Mouse (Mus musculus) kidney, postnatal 0 days (tissue): ENCODE results near the gene Mlip. TPM values are rescaled to one million over a fixed set of nuclear protein-coding genes. Genes with fewer than 3 reads are reported as not detected.
"Not testable (repeated sequence)": the region's sequence is repeated elsewhere in the genome, so short reads cannot be mapped to it uniquely, and the experiment has no call there.

ENCODE experiments used
- ATAC-seq: fragments of 200-750 bp; cut with Nextera tagmentation; replicated peaks from 2 replicates; pipeline ENCODE4 v1.8.0; 2017; ENCODE audit warnings: low read depth, moderate number of reproducible peaks, moderate TSS enrichment, moderate library complexity; ENCODE audit not compliant: low FRiP score
- DNase-seq: peaks from one replicate; pipeline ENCODE4 v3.0.0-alpha.2; 2016; ENCODE audit warnings: low spot score
- H3K27ac ChIP-seq: fragments of 300-500 bp; sonication (generic); 2 replicates; pipeline ENCODE4 v1.5.1; 2014; ENCODE audit warnings: mild to moderate bottlenecking
- H3K27me3 ChIP-seq: fragments of 300-500 bp; sonication (generic); 2 replicates; pipeline ENCODE4 v1.6.1; 2014; ENCODE audit warnings: low read length, mixed read lengths; ENCODE audit not compliant: insufficient read depth
- H3K36me3 ChIP-seq: fragments of 300-500 bp; sonication (generic); 2 replicates; pipeline ENCODE4 v1.6.1; 2014; ENCODE audit warnings: low read length, mixed read lengths; ENCODE audit not compliant: insufficient read depth
- H3K4me1 ChIP-seq: fragments of 300-500 bp; sonication (generic); replicated peaks from 2 replicates; pipeline ENCODE4 v1.6.1; 2014; ENCODE audit warnings: antibody characterized with exemption, low read length, mixed read lengths; ENCODE audit not compliant: insufficient read depth
- H3K4me2 ChIP-seq: fragments of 300-500 bp; sonication (generic); 2 replicates; pipeline ENCODE4 v1.6.1; 2014; ENCODE audit warnings: mild to moderate bottlenecking, low read length, moderate library complexity, mixed read lengths
- H3K4me3 ChIP-seq: fragments of 300-500 bp; sonication (generic); replicated peaks from 2 replicates; pipeline ENCODE4 v1.5.1; 2014; ENCODE audit warnings: low read depth, low read length
- H3K9ac ChIP-seq: fragments of 300-500 bp; sonication (generic); 2 replicates; pipeline ENCODE4 v1.6.1; 2014; ENCODE audit warnings: low read depth, low read length
- H3K9me3 ChIP-seq: fragments of 300-500 bp; sonication (generic); replicated peaks from 2 replicates; pipeline ENCODE4 v1.6.1; 2016; ENCODE audit warnings: low read length, inconsistent platforms, mixed read lengths
- CTCF ChIP-seq: IDR thresholded peaks from 2 replicates; pipeline ENCODE4 v1.5.1; 2016; ENCODE audit warnings: antibody characterized with exemption, low read depth, mild to moderate bottlenecking, moderate library complexity
- WGBS: fragments of 180-500 bp; shearing (Covaris S2); extraction: QIAGEN DNeasy Blood & Tissue Kit; methylation state at CpG from one replicate; pipeline ENCODE4 v1.1.7; 2014; 5-methylcytosine and 5-hydroxymethylcytosine counted together
- polyA plus RNA-seq: library from polyadenylated mRNA; unstranded; fragments of >200 nt; fragmentation: Nextera tagmentation; extraction: Ambion mirVana; gene quantifications from 2 replicates; pipeline ENCODE4 v1.2.1, GENCODE M21; 2015

Gene Mlip
- polyA plus RNA-seq, 1 experiment from 2014 or later, result 0.12 TPM

DNA sequence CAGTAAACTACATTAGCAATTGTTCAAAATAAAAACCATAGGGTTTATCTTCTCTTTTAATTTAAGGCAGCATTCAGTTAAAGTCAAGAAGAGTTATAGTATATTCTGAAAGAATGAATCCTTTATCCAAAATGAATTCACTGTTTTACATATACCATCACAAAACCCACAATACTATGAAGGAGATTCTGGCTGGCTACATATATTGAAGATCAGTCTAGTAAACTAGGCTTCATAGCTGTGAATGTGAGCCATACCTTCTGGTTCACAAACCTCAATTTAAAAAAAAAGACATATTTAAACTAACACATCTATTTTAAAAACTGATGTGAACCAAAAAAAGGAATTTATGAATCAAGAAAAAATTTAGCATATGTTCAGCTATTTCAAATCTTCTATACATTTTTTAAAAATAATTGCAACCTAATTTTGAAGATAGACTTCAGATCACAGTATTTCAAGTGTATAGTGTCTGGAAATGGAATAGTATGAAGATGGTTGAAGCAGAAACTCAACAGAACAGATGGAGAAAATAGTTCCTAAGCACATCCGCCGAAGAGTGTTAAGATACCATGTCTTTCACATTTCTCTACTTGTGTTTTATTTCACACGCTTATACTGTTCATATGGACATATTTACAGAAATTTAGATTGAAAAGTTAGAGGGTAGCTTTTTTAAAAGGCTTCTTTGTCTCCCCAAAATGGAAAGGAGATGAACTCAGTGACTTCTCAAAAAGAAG, 204.1 kb downstream of the Mlip start:
- 95% methylated on average over 3 of the region's 3 CpGs for WGBS
- no peak for TF ChIP-seq CTCF
- DNase-seq (no peak), ATAC-seq (no peak)
- no peak overlapping the region for H3K9ac ChIP-seq
- no peaks in the 10 kb centered on the region for H3K36me3 ChIP-seq
- no peak overlapping the region for H3K27ac ChIP-seq
- no peaks in the 10 kb centered on the region for H3K9me3 ChIP-seq
- H3K4me3 ChIP-seq, result no peak overlapping the region
- no peak overlapping the region for H3K4me2 ChIP-seq
- no peaks in the 10 kb centered on the region for H3K4me1 ChIP-seq
- H3K27me3 ChIP-seq, result no peaks in the 10 kb centered on the region

DNA sequence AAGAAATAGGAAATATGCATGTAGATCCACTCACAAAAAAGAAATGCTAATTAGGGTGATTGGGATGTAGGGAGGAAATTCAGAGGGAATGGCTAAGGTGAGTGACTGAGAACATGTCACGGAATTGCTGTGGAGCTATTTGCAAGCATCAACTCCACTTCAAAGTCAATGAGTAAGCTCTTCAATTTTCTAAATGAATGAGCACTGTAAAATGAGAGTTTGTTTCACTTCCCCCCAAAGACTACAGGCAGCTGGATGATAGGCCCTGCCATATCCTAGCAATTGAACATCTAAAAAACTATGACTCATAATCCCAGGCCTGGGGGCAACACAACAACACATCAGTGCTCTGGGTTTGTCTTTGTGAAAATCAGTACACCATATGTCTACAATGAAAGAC, 233.0 kb downstream of the Mlip start:
- Histone ChIP-seq H3K36me3 (no peaks in the 10 kb centered on the region), H3K27ac (no peak overlapping the region), H3K4me2 (no peak overlapping the region), H3K9ac (no peak overlapping the region), H3K4me1 (no peaks in the 10 kb centered on the region), H3K9me3 (no peaks in the 10 kb centered on the region), H3K4me3 (no peak overlapping the region), H3K27me3 (no peaks in the 10 kb centered on the region)
- no peak for DNase-seq
- 63% methylated on average over 1 of the region's 1 CpGs for WGBS
- TF ChIP-seq CTCF, result no peak
- ATAC-seq, result no peak

DNA sequence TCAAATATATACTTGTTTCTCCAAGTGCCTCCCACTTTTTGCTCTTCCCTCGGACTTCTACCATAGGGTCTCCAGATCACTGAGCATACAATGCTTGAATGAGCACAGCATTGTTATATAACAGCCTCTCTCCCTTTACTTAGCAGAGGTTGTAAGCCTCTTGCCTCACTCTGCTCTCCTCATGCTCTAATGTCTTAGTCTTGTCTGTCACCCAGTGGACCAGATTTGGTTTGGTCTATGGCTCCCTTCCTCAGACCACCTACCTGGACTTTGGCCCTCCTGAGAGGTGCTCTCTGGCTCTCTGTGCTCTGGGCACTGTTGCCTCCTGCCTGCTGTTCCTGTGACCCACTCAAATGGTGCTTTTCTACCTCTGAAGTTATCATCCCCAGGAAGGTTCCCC, 255.9 kb downstream of the Mlip start:
- Histone ChIP-seq H3K9me3 (no peaks in the 10 kb centered on the region), H3K27me3 (no peaks in the 10 kb centered on the region), H3K9ac (no peak overlapping the region), H3K4me3 (no peak overlapping the region), H3K36me3 (no peaks in the 10 kb centered on the region), H3K4me2 (no peak overlapping the region), H3K27ac (no peak overlapping the region), H3K4me1 (no peaks in the 10 kb centered on the region)
- ATAC-seq, result no peak
- no peak for TF ChIP-seq CTCF
- WGBS, result 48% methylated on average over 1 of the region's 1 CpGs
- DNase-seq, result no peak

- not testable (repeated sequence) for H3K4me2 ChIP-seq, ATAC-seq, H3K27me3 ChIP-seq, H3K36me3 ChIP-seq, H3K9me3 ChIP-seq, H3K27ac ChIP-seq, H3K9ac ChIP-seq, H3K4me1 ChIP-seq, H3K4me3 ChIP-seq, DNase-seq
- WGBS, result 73% methylated on average over 1 of the region's 1 CpGs
Observed at GRCm38 (mm10) chr9:77083221-77083620, 269.5 kb downstream of the Mlip start.

DNA sequence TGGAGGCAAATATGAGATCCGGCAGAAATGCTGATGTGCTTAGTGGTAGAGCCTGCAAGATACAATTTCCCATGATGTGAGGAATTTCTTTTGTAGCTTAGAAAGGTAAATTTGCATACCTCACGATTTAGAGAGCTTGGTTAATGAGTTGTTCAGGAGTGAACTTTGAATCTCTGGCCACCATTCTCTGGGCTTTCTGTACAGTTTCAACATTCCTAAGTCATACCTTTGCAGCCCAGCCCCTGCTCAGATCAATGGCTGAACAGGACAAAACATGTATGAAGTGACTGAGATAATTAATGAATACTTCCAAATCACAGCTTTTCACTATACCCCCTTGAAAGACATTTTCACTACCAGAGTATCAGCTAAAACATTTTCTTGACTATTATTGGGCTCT, 281.1 kb downstream of the Mlip start:
- TF ChIP-seq CTCF, result no peak
- no peaks in the 10 kb centered on the region for H3K27me3 ChIP-seq
- H3K36me3 ChIP-seq, result no peaks in the 10 kb centered on the region
- no peak overlapping the region for H3K27ac ChIP-seq
- ATAC-seq (0 out of 2 replicates have a peak, but pooled peaks have one; percentile 52), DNase-seq (peak; percentile 15)
- H3K4me2 ChIP-seq, result no peak overlapping the region
- no peaks in the 10 kb centered on the region for H3K4me1 ChIP-seq
- H3K9ac ChIP-seq, result no peak overlapping the region
- 66% methylated on average over 2 of the region's 2 CpGs for WGBS
- H3K4me3 ChIP-seq, result no peak overlapping the region
- no peaks in the 10 kb centered on the region for H3K9me3 ChIP-seq

DNA sequence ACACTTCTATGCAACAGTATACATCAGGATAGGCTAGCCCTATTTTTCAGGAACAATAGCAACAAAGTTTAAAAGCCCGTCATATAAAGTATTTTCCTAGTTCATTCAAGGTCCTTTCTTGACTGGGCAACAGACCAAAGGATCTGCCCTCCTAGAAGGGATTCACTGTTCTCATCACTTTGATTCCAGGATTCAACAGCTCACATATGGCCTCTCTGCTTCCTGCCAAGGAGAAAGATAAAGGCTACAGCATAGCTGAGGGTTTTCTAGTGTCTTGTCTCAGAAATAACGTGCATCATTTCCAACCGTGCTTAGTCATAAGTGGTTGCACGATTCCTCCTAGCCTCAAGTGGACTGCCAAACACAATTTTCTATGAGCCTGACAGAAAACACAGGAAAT, 296.2 kb downstream of the Mlip start:
- no peak for TF ChIP-seq CTCF
- H3K9ac ChIP-seq, result no peak overlapping the region
- no peak for DNase-seq
- ATAC-seq, result no peak
- no peak overlapping the region for H3K4me3 ChIP-seq
- no peak overlapping the region for H3K27ac ChIP-seq
- 71% methylated on average over 4 of the region's 4 CpGs for WGBS
- no peaks in the 10 kb centered on the region for H3K27me3 ChIP-seq
- no peaks in the 10 kb centered on the region for H3K9me3 ChIP-seq
- no peaks in the 10 kb centered on the region for H3K4me1 ChIP-seq
- H3K4me2 ChIP-seq, result no peak overlapping the region
- no peaks in the 10 kb centered on the region for H3K36me3 ChIP-seq
